Mouse (Mus musculus): Measurements from ENCODE around the gene Kcnmb2.

DNA sequence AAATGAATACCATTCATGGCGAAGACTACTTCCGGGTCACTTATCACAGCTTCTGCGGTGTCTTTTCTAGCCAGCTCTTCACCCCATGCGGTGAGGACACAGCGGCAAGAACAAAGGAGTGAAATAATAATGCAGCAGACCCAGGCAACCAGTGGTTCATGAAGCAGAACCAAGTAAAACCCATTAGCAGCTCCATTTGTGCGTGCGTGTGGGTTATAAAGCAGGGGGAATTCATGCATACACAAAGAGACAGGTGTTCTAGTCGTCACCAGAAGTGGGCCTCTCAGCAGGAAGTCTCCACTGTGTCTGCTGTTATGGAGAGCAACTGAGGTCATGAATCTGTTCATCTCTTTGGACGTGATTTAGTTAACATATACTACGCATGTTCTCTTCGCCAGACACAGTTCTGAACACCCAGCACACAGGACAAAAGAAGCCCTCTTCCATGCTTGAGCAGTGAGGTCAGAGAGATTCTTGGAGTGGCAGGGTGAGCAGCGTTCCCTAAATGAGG, 19.6 kb upstream of the Kcnmb2 start:
- TF ChIP-seq POLR2A (IDR thresholded peaks at IDR 0.05; ENCODE audit: borderline replicate concordance, insufficient read depth, low read length) (no peak), CTCF (IDR thresholded peaks at IDR 0.05; ENCODE audit: borderline replicate concordance, insufficient read depth, low read depth, low read length) (no peak)

Data from cerebellum, adult 2 months (tissue).